Mouse (Mus musculus): ENCODE results near the gene Ciapin1. TPM values are rescaled to one million over a fixed set of nuclear protein-coding genes. Genes with fewer than 3 reads are reported as not detected.

Ciapin1 gene
- polyA plus RNA-seq, 1 experiment from 2014 or later: 91.9 TPM

DNA sequence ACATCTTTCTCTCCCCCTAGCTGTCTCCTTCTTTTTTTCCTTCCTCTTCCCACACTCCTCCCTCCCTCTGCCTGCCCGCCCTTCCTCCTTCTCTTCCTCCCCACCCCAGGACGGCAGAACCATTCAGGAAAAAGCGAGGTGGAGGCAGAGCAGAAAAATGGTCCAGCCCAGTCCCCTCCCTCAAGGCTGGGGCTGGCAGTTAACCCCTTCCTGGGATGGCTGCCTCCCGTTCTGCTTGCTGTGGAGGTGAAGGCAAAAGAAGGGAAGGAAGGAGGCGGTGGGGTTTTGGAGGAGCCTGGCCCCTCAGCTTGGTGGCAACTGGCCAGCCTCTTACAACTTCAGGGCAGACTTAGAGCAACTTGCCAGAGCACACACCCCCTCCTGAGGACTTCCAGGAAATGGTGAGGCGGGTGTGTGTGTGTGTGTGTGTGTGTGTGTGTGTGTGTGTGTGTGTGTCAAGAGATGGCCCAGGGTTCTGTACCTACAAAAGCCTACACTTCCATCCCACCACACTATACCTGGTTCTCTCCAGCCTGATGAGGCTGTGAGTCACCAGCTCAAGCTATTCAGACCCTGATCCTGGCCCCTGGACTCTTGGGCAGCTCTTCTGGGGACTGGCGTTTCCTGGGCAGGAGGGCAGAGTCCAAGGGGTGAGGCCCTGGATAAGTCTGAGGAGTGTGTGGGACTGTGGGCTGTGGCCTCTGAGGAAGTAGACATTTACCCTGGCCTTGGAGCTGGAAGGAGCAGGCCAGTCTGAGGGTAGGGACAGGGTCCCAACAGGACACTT is 33.1 kb upstream of the Ciapin1 start:
- WGBS: under 1% methylated on average over 7 of the region's 7 CpGs
- Histone ChIP-seq H3K4me1 (replicated peaks; ENCODE audit: control insufficient read depth, insufficient read depth, low read length) (peaks cover 52% of the 10 kb centered on the region), H3K4me3 (ENCODE audit: low read length) (peak overlapping the region; percentile 54), H3K27ac (ENCODE audit: low read length) (peak overlapping the region; percentile 26), H3K36me3 (ENCODE audit: control insufficient read depth, insufficient read depth, low read length) (peaks cover 1% of the 10 kb centered on the region), H3K27me3 (ENCODE audit: control insufficient read depth, insufficient read depth, low read depth, low read length) (no peaks in the 10 kb centered on the region), H3K9me3 (ENCODE audit: control insufficient read depth, low read length) (no peaks in the 10 kb centered on the region), H3K9ac (ENCODE audit: low read length) (peak overlapping the region; percentile 61), H3K4me2 (ENCODE audit: low read depth, low read length) (peak overlapping the region; percentile 92)
- ATAC-seq (ENCODE audit: low read depth): peak; percentile 81

DNA sequence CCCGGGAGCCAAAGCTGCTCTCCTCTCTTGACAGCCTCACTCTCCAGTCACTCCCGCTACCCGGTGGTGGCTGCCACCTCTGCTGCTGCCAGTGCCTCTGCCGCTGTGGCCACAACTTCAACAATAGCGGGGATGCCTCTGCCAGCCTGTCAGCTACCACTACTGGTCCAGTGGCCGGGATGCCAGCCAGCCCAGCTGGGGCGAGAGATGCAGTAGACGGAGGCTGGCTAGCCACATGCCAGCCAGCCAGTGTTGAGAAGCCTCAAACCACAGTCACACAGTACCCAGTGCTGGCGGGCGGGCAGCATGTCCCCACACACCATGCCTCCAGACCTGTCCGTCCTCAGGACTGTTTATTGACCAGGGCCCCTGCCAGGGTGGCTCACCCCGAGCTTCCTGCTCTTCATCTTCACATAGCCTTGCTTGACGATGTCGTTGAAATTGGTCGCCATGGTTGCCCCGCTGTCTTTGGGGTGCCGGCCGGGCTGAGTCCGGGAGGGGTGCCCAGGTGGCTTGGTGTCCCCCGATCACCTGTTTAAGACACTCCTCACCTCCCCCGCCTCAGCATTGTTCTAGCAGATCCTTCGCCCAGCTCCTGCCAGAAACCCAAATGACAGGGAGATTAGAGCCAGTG is 32.4 kb upstream of the Ciapin1 start:
- H3K9ac ChIP-seq (ENCODE audit: low read length): peak overlapping the region; percentile 61
- ATAC-seq (ENCODE audit: low read depth): peak; percentile 11
- no peaks in the 10 kb centered on the region for H3K9me3 ChIP-seq (ENCODE audit: control insufficient read depth, low read length)
- peak overlapping the region; percentile 54 for H3K4me3 ChIP-seq (ENCODE audit: low read length)
- H3K27ac ChIP-seq (ENCODE audit: low read length): peak overlapping the region; percentile 16
- H3K4me1 ChIP-seq (replicated peaks; ENCODE audit: control insufficient read depth, insufficient read depth, low read length): peaks cover 52% of the 10 kb centered on the region
- peaks cover 8% of the 10 kb centered on the region for H3K36me3 ChIP-seq (ENCODE audit: control insufficient read depth, insufficient read depth, low read length)
- peak overlapping the region; percentile 92 for H3K4me2 ChIP-seq (ENCODE audit: low read depth, low read length)
- no peaks in the 10 kb centered on the region for H3K27me3 ChIP-seq (ENCODE audit: control insufficient read depth, insufficient read depth, low read depth, low read length)
- 3% methylated on average over 19 of the region's 22 CpGs for WGBS

DNA sequence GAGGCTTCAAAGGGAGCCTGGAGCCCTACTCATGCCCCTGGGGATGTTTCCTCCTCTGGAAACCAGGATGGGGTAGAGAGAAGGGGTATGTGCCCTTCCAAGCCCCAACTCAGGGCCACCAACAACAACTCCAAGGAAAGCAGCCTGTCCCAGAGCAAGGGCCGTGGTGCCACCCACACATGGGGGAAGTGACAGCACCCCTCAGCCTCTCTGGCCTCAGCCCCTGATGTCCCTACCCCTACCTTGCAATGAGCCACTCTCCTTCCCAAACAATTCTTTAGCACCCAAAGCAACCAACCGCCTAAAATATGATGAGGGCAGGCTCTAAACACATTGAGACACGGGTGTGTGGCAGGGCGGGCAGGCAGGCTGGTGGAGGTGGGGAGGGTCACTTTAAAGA is 31.8 kb upstream of the Ciapin1 start:
- no peaks in the 10 kb centered on the region for H3K9me3 ChIP-seq (ENCODE audit: control insufficient read depth, low read length)
- H3K36me3 ChIP-seq (ENCODE audit: control insufficient read depth, insufficient read depth, low read length): peaks cover 14% of the 10 kb centered on the region
- peaks cover 47% of the 10 kb centered on the region for H3K4me1 ChIP-seq (replicated peaks; ENCODE audit: control insufficient read depth, insufficient read depth, low read length)
- H3K9ac ChIP-seq (ENCODE audit: low read length): peak overlapping the region; percentile 61; the same call in 1 of the 2 replicates
- H3K4me2 ChIP-seq (ENCODE audit: low read depth, low read length): peak overlapping the region; percentile 92
- H3K4me3 ChIP-seq (ENCODE audit: low read length): peak overlapping the region; percentile 54
- H3K27ac ChIP-seq (ENCODE audit: low read length): no peak overlapping the region
- no peaks in the 10 kb centered on the region for H3K27me3 ChIP-seq (ENCODE audit: control insufficient read depth, insufficient read depth, low read depth, low read length)
- no peak for ATAC-seq (ENCODE audit: low read depth)
- WGBS: 30% methylated on average over 4 of the region's 4 CpGs

DNA sequence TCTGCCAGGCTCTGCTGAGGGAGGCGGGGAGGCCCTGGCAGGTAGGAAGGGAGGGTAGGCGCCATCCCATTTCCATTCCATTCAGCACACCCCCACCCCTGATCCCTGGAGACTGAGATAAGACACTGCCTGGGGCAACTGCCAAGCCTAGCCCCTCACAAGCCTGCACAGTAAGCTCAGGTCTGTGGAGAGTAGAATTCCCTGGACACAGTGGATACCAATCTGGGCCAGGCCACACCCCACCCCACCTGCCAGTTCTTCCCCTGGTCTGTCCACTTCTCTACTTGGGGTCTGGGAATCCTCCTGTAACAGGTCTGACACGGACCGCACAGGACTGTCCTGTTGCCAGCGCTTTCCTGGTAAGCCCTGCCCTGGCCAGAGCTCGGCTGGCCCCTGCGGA is 31.0 kb upstream of the Ciapin1 start:
- H3K9ac ChIP-seq (ENCODE audit: low read length): 0 out of 2 replicates have a peak overlapping the region, but pooled peaks have one; percentile 24
- peaks cover 40% of the 10 kb centered on the region for H3K4me1 ChIP-seq (replicated peaks; ENCODE audit: control insufficient read depth, insufficient read depth, low read length)
- H3K27me3 ChIP-seq (ENCODE audit: control insufficient read depth, insufficient read depth, low read depth, low read length): no peaks in the 10 kb centered on the region
- no peaks in the 10 kb centered on the region for H3K9me3 ChIP-seq (ENCODE audit: control insufficient read depth, low read length)
- peak overlapping the region; percentile 32 for H3K27ac ChIP-seq (ENCODE audit: low read length)
- ATAC-seq (ENCODE audit: low read depth): no peak; the same call in 1 of the 2 replicates
- peaks cover 20% of the 10 kb centered on the region for H3K36me3 ChIP-seq (ENCODE audit: control insufficient read depth, insufficient read depth, low read length)
- peak overlapping the region; percentile 14 for H3K4me2 ChIP-seq (ENCODE audit: low read depth, low read length)
- WGBS: 48% methylated on average over 7 of the region's 7 CpGs
- H3K4me3 ChIP-seq (ENCODE audit: low read length): no peak overlapping the region

DNA sequence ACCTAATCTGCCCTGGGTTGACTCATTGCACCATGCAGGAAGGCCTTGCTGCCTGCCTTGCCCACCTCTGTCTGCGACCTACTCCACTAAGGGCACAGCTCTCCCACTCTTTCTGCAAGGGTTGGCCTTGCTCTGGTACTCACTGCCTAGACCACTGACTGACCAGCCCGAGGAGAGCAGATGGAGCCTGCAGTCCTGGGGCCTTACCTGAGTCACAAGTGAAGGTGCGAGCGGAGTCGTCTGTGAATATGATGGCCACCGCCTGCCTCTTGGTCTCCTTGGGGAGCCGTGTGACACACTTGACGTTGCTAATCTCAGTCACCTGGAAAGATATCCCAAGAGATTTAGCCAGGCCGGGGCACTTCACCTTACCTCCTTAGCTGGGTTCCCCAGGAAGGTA is 28.8 kb upstream of the Ciapin1 start:
- Histone ChIP-seq H3K4me1 (replicated peaks; ENCODE audit: control insufficient read depth, insufficient read depth, low read length) (peaks cover 35% of the 10 kb centered on the region), H3K9ac (ENCODE audit: low read length) (no peak overlapping the region), H3K27me3 (ENCODE audit: control insufficient read depth, insufficient read depth, low read depth, low read length) (no peaks in the 10 kb centered on the region), H3K4me2 (ENCODE audit: low read depth, low read length) (no peak overlapping the region), H3K9me3 (ENCODE audit: control insufficient read depth, low read length) (no peaks in the 10 kb centered on the region), H3K27ac (ENCODE audit: low read length) (no peak overlapping the region), H3K4me3 (ENCODE audit: low read length) (no peak overlapping the region), H3K36me3 (ENCODE audit: control insufficient read depth, insufficient read depth, low read length) (peaks cover 28% of the 10 kb centered on the region)
- ATAC-seq (ENCODE audit: low read depth): no peak
- 81% methylated on average over 9 of the region's 9 CpGs for WGBS

DNA sequence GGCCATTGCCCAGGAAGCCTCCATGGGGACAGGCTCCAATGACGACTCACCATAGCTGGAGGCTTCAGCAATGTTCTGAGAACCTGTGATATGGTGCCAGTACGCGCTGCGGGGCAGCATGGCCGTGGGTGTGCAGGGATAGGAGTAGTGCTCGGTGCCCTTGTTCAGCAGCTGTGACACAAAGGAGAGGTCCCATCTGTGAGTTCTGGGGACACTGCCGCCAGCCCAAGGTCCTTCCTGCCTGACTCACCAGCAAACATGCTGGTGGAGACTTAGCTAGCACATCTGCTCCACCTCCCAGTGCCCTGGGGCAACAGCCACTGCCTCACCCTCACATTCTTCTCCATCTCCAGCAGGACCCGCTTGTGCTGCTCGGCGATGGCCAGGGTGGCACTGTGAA is 27.1 kb upstream of the Ciapin1 start:
- Histone ChIP-seq H3K36me3 (ENCODE audit: control insufficient read depth, insufficient read depth, low read length) (peaks cover 28% of the 10 kb centered on the region), H3K27me3 (ENCODE audit: control insufficient read depth, insufficient read depth, low read depth, low read length) (no peaks in the 10 kb centered on the region), H3K9ac (ENCODE audit: low read length) (no peak overlapping the region), H3K4me1 (replicated peaks; ENCODE audit: control insufficient read depth, insufficient read depth, low read length) (peaks cover 19% of the 10 kb centered on the region), H3K9me3 (ENCODE audit: control insufficient read depth, low read length) (no peaks in the 10 kb centered on the region), H3K4me3 (ENCODE audit: low read length) (no peak overlapping the region), H3K27ac (ENCODE audit: low read length) (no peak overlapping the region), H3K4me2 (ENCODE audit: low read depth, low read length) (no peak overlapping the region)
- no peak for ATAC-seq (ENCODE audit: low read depth)
- 73% methylated on average over 10 of the region's 10 CpGs for WGBS

DNA sequence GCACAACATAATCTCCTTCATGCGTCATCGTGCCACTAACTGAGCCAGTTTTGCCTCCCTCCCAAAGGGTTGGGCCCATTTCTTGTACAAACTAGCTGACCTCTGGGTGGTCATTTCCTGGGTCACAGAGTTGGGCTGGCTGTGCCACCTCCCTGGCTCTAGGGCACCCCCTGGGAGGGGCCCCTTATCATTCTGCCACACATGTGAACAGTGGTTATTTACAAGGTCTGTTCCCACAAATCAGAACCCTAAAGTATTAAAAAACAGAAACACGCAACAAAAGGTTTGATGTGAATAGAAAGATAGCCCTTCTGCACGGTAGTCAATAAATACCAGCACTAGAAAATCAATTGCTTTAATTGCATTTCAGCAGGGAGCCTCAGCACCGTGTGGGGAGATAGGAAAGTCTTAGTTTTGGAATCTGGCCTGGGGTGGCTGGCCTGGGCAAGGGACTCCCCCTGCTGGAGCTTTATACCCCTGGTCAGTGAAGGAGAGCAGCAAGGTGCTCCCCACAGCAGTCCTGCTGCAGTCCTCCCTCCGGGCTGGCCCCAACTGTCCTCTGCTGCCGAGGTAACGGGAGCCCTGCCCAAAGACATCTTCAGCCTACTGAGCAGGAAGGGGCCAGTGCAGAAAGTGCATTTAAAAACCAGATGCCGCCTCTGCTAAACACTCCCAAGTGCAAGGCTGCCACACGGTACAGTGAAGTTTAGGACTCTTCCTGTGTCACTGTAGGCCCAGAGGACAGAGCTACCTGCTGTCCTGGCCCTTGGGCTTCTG is 25.9 kb upstream of the Ciapin1 start:
- no peak for ATAC-seq (ENCODE audit: low read depth)
- H3K27ac ChIP-seq (ENCODE audit: low read length): no peak overlapping the region
- peaks cover 8% of the 10 kb centered on the region for H3K4me1 ChIP-seq (replicated peaks; ENCODE audit: control insufficient read depth, insufficient read depth, low read length)

DNA sequence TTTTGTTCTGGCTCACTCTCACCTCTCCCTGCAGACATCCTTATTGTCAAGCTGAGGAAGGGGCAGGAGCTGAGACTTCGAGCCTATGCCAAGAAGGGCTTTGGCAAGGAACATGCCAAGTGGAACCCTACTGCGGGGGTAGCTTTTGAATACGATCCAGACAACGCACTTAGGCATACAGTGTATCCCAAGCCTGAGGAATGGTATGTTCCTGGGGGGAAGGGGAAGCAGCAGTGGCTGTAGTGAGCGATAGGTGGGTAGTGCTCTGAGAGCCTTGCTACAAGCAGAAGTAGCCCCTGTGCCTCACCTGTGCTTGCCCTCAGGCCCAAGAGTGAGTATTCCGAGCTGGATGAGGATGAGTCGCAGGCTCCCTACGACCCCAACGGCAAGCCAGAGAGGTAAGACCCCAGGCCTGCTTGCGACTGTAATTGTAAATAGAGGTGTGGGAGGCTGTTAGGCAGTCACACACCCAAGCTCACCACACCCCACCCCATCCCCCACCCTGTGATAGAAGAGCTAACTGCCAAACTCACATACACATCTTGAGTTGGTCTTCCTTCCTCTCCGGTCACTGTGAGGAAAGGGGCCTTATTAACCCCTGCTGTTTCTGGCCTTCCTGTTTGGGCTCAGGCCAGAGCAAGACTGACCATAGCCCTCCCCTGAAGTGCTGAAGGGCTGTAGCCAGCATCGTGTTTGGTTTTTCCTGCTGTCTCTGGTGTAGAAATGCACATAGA is 24.5 kb upstream of the Ciapin1 start:
- peak overlapping the region; percentile 76 for H3K27ac ChIP-seq (ENCODE audit: low read length)
- WGBS: 73% methylated on average over 12 of the region's 12 CpGs
- peaks cover 10% of the 10 kb centered on the region for H3K4me1 ChIP-seq (replicated peaks; ENCODE audit: control insufficient read depth, insufficient read depth, low read length)
- peaks cover 28% of the 10 kb centered on the region for H3K36me3 ChIP-seq (ENCODE audit: control insufficient read depth, insufficient read depth, low read length)
- no peaks in the 10 kb centered on the region for H3K9me3 ChIP-seq (ENCODE audit: control insufficient read depth, low read length)
- H3K4me3 ChIP-seq (ENCODE audit: low read length): no peak overlapping the region
- no peak overlapping the region for H3K9ac ChIP-seq (ENCODE audit: low read length)
- no peaks in the 10 kb centered on the region for H3K27me3 ChIP-seq (ENCODE audit: control insufficient read depth, insufficient read depth, low read depth, low read length)
- no peak overlapping the region for H3K4me2 ChIP-seq (ENCODE audit: low read depth, low read length)
- ATAC-seq (ENCODE audit: low read depth): peak; percentile 59

More for the DNA sequence above, 25.9 kb upstream of the Ciapin1 start:
- Histone ChIP-seq H3K9me3 (ENCODE audit: control insufficient read depth, low read length) (no peaks in the 10 kb centered on the region), H3K9ac (ENCODE audit: low read length) (no peak overlapping the region), H3K36me3 (ENCODE audit: control insufficient read depth, insufficient read depth, low read length) (peaks cover 28% of the 10 kb centered on the region), H3K4me2 (ENCODE audit: low read depth, low read length) (no peak overlapping the region), H3K4me3 (ENCODE audit: low read length) (no peak overlapping the region), H3K27me3 (ENCODE audit: control insufficient read depth, insufficient read depth, low read depth, low read length) (no peaks in the 10 kb centered on the region)
- 73% methylated on average over 10 of the region's 10 CpGs for WGBS

Data from lung, embryonic 16.5 days (tissue).